Mouse (Mus musculus): ENCODE data around the gene Bfsp1. TPM values are rescaled to one million over a fixed set of nuclear protein-coding genes. Genes with fewer than 3 reads are reported as not detected.

Bfsp1 gene
- polyA plus RNA-seq, 1 experiment: 0.47 TPM

DNA sequence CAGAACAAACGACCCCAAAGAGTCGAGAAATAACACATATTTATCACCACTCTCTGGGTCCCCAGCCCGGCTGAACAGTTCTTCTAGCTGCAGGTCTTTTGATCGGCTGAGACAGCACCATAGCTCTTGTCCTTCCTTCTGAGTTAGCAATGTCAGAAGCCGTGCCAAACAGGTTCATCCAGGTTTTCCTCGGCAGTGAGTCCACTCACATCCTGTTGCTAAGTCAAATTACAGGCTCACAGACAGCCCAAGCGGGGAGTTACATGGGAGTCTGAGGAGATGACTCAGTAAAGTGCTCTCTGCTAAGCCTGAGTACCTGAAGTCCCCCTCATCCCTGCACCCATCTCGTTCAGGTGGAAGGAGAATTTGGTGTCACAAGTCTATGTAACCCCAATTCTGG, 1.6 kb upstream of the Bfsp1 start:
- Histone ChIP-seq H3K4me1 (ENCODE audit: control insufficient read depth, insufficient read depth, low read length) (0 out of 2 replicates have a peak, but pooled peaks cover 3% of the 10 kb centered on the region), H3K4me3 (ENCODE audit: insufficient read depth, low read length) (no peak overlapping the region), H3K27ac (ENCODE audit: insufficient read depth, low read length) (no peak overlapping the region)
- no peak for TF ChIP-seq POLR2A (IDR thresholded peaks at IDR 0.05; ENCODE audit: low read depth, low read length)
- no peak for TF ChIP-seq CTCF (IDR thresholded peaks at IDR 0.05; ENCODE audit: borderline replicate concordance, insufficient read depth, low read length)

DNA sequence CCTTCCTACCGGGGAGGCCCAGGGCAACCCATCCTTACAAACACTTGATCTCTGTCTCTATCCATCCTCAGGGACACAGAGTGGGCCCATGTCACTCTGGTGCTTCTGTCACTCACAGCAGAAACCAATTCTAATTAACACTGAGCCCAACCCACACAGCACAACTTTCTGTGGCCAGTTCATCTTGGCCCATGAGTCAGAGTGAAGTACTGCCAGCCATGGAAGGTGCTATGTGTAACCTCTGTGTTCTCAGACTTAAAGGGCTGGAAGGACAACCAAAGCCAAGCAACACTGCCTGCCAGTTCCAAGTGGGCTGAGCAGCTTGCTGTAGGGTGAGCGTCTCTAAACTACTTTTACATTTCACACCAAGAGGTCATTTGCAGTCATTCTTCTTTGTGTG, 3.8 kb downstream of the Bfsp1 start:
- TF ChIP-seq CTCF (IDR thresholded peaks at IDR 0.05; ENCODE audit: borderline replicate concordance, insufficient read depth, low read length) (no peak), POLR2A (IDR thresholded peaks at IDR 0.05; ENCODE audit: low read depth, low read length) (no peak)
- Histone ChIP-seq H3K4me1 (ENCODE audit: control insufficient read depth, insufficient read depth, low read length) (no peaks in the 10 kb centered on the region), H3K4me3 (ENCODE audit: insufficient read depth, low read length) (no peak overlapping the region), H3K27ac (ENCODE audit: insufficient read depth, low read length) (no peak overlapping the region)

DNA sequence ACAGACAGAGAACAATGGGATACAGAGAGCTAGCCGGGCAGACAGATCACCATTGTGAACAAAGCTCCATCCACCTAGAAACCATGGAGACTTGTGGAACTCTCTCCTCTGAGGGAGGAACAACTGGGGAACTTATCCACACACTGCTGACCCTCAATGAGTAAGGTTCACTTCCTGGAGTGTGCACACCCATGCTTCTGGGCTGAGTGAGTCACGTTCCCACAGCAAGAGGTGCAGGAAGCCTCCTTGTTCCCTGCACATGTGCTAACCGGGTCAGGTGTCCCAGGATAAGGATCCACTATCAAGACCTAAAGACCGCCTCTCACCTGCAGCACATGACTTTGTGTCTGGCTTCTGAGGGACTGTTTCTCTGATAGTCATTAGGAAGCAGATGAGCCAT, 9.5 kb downstream of the Bfsp1 start:
- Histone ChIP-seq H3K4me3 (ENCODE audit: insufficient read depth, low read length) (no peak overlapping the region), H3K27ac (ENCODE audit: insufficient read depth, low read length) (no peak overlapping the region), H3K4me1 (ENCODE audit: control insufficient read depth, insufficient read depth, low read length) (peaks cover 9% of the 10 kb centered on the region; the same call in 1 of the 2 replicates)
- TF ChIP-seq CTCF (IDR thresholded peaks at IDR 0.05; ENCODE audit: borderline replicate concordance, insufficient read depth, low read length): no peak
- TF ChIP-seq POLR2A (IDR thresholded peaks at IDR 0.05; ENCODE audit: low read depth, low read length): no peak

DNA sequence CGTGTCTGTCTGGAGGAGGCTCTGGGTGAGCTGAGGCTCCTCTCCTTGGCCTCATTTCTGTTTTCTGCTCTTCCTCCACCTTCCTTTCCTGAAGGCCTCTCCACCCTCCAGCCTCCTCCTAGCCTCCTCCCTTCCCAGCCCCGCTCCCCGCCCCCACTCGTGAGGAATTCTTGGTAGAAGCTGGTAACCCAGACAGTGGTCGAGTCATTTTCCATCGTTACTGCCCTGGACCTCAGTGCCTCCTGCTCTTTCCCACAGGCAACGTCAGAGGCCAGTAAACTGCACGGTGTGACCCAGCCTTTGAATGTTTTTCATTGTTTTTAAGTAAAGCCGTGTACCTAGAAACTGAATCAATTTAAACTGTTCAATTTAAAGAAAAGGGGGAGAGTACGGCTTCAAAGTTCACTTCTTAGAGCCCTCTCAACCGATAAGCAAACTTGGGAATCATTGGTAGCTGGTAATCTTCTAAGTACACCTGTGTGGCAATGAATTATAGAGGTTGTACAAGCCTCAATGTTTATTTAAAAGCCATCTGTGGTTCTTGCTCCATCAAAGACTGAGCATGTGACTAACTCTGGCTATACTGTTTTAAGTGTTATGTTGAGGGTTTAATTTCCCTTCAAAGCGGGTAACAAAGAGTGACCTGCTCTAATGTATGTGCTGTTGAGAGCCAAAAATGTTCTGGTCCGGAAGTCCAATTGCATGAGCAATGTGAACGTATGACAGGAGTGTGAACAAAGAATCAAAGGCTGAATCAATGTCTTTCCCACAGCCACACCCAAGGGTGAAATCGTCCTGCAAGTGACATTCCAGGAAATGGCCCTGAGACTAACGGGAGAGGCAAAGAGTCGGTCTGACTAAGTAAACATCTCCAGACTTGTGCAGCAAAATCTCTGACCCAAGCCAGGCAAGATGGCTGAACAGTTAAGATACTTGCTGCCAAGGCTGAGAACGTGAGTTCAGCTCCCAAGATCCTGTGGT, 10.4 kb downstream of the Bfsp1 start:
- TF ChIP-seq POLR2A (IDR thresholded peaks at IDR 0.05; ENCODE audit: low read depth, low read length) (no peak), CTCF (IDR thresholded peaks at IDR 0.05; ENCODE audit: borderline replicate concordance, insufficient read depth, low read length) (no peak)
- H3K27ac ChIP-seq (ENCODE audit: insufficient read depth, low read length): no peak overlapping the region
- peaks cover 9% of the 10 kb centered on the region; the same call in 1 of the 2 replicates for H3K4me1 ChIP-seq (ENCODE audit: control insufficient read depth, insufficient read depth, low read length)
- no peak overlapping the region for H3K4me3 ChIP-seq (ENCODE audit: insufficient read depth, low read length)

DNA sequence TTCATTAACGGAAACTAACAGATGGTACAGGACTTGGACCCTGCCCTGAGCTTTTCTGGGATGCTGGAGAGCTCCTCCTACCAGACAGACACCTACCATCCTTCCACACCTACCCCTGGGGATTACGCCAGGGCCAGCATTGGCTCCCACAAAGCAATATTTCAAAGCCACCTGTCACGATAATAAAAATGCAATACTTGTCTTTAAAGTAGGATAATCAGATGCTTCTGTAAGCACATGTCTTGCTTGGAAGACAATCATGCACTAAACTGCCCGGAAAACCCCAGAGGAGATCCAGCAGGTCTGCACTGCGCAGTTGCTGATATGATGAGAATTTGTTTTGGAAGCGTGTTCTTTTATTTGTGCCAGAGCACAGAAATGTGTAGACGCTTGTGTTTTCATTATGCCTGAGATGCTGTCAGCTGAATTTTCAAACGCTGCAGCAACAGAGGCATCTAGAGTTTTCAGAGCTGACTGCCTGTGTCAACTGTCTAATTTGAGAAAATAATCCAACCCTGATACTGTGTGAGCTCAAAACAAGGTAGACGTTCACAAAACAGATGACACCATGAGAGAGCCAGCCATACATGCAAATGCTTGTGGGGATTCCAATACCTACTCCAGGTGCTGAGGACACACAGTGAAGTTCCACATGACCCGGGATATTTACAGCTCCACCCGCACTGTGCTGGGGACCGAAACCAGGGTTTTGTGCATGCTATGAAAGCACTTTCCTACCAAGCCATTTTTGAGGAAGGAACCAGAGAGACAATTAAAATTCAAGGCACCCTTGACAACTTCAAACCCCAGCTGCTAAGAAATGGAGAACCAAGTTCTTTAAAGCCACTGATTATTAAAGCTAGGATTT, 11.4 kb downstream of the Bfsp1 start:
- peaks cover 9% of the 10 kb centered on the region; the same call in 1 of the 2 replicates for H3K4me1 ChIP-seq (ENCODE audit: control insufficient read depth, insufficient read depth, low read length)
- no peak overlapping the region for H3K27ac ChIP-seq (ENCODE audit: insufficient read depth, low read length)
- TF ChIP-seq CTCF (IDR thresholded peaks at IDR 0.05; ENCODE audit: borderline replicate concordance, insufficient read depth, low read length) (no peak), POLR2A (IDR thresholded peaks at IDR 0.05; ENCODE audit: low read depth, low read length) (no peak)
- H3K4me3 ChIP-seq (ENCODE audit: insufficient read depth, low read length): no peak overlapping the region

DNA sequence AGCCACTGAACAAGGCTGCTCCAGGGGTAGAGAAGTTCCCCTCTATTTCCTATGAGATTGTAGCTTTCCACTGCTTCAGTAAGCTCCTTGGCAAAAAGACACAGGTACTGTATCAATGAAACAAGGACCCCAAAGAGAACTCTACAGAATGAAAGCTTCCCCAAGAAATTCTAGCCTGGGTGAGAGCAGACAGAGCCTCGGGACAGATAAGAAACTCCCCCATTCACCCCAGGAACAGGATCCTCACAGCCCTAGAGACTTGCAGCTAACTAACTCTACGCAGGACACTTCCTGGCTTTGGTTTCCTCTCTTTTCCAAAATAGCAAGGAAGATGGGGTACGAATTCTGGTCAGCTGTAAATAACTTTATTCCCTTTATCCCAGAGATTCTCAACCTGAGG, 15.7 kb downstream of the Bfsp1 start:
- Histone ChIP-seq H3K4me1 (ENCODE audit: control insufficient read depth, insufficient read depth, low read length) (no peaks in the 10 kb centered on the region), H3K27ac (ENCODE audit: insufficient read depth, low read length) (no peak overlapping the region), H3K4me3 (ENCODE audit: insufficient read depth, low read length) (no peak overlapping the region)
- TF ChIP-seq CTCF (IDR thresholded peaks at IDR 0.05; ENCODE audit: borderline replicate concordance, insufficient read depth, low read length): no peak
- TF ChIP-seq POLR2A (IDR thresholded peaks at IDR 0.05; ENCODE audit: low read depth, low read length): no peak

DNA sequence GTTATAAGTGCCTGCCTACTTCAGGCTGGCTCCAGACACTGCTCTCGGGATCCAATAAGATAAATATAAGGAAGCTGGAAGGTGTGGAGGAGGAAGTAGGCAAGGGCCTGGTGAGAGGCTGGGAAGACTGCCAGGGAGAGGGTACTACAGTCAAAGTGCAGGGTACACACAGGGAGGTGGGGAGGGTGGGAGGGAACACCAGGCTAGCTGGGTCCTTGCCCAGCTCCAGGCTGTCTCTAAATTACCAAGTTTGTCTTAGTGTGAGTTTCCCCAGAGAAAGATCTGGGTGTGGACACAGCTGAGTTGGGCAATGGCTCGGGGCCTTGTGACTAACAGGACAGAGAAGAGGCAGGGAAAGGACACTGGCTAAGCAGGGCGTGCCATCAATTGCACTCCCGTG, 16.2 kb downstream of the Bfsp1 start:
- no peak overlapping the region for H3K4me3 ChIP-seq (ENCODE audit: insufficient read depth, low read length)
- TF ChIP-seq POLR2A (IDR thresholded peaks at IDR 0.05; ENCODE audit: low read depth, low read length) (no peak), CTCF (IDR thresholded peaks at IDR 0.05; ENCODE audit: borderline replicate concordance, insufficient read depth, low read length) (no peak)
- no peak overlapping the region for H3K27ac ChIP-seq (ENCODE audit: insufficient read depth, low read length)
- no peaks in the 10 kb centered on the region for H3K4me1 ChIP-seq (ENCODE audit: control insufficient read depth, insufficient read depth, low read length)

DNA sequence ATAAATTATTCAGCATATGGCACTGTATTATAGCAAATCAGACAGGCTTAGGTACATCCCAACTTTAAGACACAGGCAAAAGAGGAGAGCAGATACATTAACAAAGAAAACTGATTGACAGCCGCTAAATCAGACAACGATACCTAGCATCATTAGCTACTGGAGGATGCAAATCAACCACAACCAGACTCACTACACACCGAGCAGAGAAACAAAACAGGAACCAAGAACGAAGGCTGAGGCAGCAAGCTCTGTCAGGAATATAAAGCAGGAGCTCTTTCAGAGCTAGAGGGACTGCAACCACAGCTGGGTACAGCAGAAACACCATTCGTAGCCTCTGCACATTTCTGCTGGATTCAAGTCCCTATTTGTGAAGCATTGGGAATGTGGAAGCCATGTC, 18.2 kb downstream of the Bfsp1 start:
- H3K4me3 ChIP-seq (ENCODE audit: insufficient read depth, low read length): no peak overlapping the region
- TF ChIP-seq CTCF (IDR thresholded peaks at IDR 0.05; ENCODE audit: borderline replicate concordance, insufficient read depth, low read length) (no peak), POLR2A (IDR thresholded peaks at IDR 0.05; ENCODE audit: low read depth, low read length) (no peak)
- H3K27ac ChIP-seq (ENCODE audit: insufficient read depth, low read length): no peak overlapping the region

DNA sequence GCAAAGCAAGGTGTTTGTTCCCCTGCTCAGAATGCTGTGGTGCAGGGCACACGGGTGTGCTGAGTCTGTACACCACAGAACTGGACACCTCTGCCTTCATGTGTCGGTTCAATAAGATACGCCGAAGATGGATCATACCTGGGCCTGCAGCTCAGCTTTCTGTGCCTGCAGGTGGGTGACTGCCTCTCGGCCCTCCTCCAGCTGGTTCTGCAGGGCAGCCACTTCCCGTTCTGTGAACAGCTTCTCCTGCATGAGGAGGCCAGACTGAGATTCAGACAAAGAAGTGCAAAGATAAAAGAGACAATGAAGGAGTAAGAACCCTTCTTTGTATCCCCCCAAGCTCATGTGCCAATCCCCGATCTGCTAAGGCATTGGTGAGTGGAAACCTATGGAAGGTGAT, 21.4 kb downstream of the Bfsp1 start:
- H3K4me3 ChIP-seq (ENCODE audit: insufficient read depth, low read length): no peak overlapping the region
- TF ChIP-seq POLR2A (IDR thresholded peaks at IDR 0.05; ENCODE audit: low read depth, low read length): no peak
- TF ChIP-seq CTCF (IDR thresholded peaks at IDR 0.05; ENCODE audit: borderline replicate concordance, insufficient read depth, low read length): no peak
- H3K27ac ChIP-seq (ENCODE audit: insufficient read depth, low read length): no peak overlapping the region
- H3K4me1 ChIP-seq (ENCODE audit: control insufficient read depth, insufficient read depth, low read length): 0 out of 2 replicates have a peak, but pooled peaks cover 4% of the 10 kb centered on the region

More for the DNA sequence above, 18.2 kb downstream of the Bfsp1 start:
- no peaks in the 10 kb centered on the region for H3K4me1 ChIP-seq (ENCODE audit: control insufficient read depth, insufficient read depth, low read length)
